9 mouse cellular contexts compared by ENCODE assay signal in genomic region chr14:28004023-28004422, GRCm38 (mm10).
DNase-seq lines count a peak whose midpoint lies in the region; ATAC-seq and TF ChIP-seq lines count a peak whose summit lies in the region.
"Had no signal": no experiment of that assay in that cellular context is flagged by ENCODE, and none has a peak within 500 bp of the region (broad histone marks: within the 10 kb centered on the region; RNA-seq: fewer than 3 reads in every experiment).

No protein-coding gene starts in this region.

- no peaks in the 10 kb centered on the region for H3K79me2 ChIP-seq in heart, adult 2 months (replicated peaks; ENCODE audit: control insufficient read depth, insufficient read depth, low read length)

- peak; percentile 62 for TF ChIP-seq CTCF in heart, adult 2 months (IDR thresholded peaks at IDR 0.05)
- TF ChIP-seq CTCF in lung, embryonic 14.5 days (IDR thresholded peaks at IDR 0.05; ENCODE audit: low read depth): peak; percentile 74
- TF ChIP-seq CTCF in cerebellum, adult 2 months (IDR thresholded peaks at IDR 0.05; ENCODE audit: borderline replicate concordance, insufficient read depth, low read depth, low read length): no peak

- intact Hi-C loops in heart, adult 2 months (cut with DNase I): loop anchor here (5.0 to 10.0 kb wide), 2 partner anchors 503 to 1091 kb away; no protein-coding TSS in a partner anchor
- intact Hi-C loops in heart, postnatal 36 days (cut with DNase I): loop anchor here (5.0 kb wide), 2 partner anchors 503 to 1083 kb away; no protein-coding TSS in a partner anchor

- DNase-seq in heart, adult 2 months: no peak
- no peak for DNase-seq in heart, postnatal 36 days
- DNase-seq in lung, embryonic 14.5 days: peak; percentile 81
- no peak for DNase-seq in lung, postnatal 25 days (ENCODE audit: low spot score)
- peak; percentile 35 for DNase-seq in adipocyte (ENCODE audit: low spot score)
- DNase-seq in kidney, postnatal 4 days: peak; percentile 37 to 52
- DNase-seq in cerebellum, adult 2 months: no peak
- DNase-seq in thymus, postnatal 0 days (ENCODE audit: low spot score): no peak

- no peak overlapping the region for H3K4me3 ChIP-seq in heart, adult 2 months
- no peak overlapping the region for H3K4me3 ChIP-seq in lung, embryonic 14.5 days (ENCODE audit: low read depth, low read length)
- no peak overlapping the region for H3K4me3 ChIP-seq in cerebellum, adult 2 months (replicated peaks; ENCODE audit: insufficient read depth, low read depth, low read length)
- H3K4me3 ChIP-seq: limb, embryonic 12.5 days had no signal

- no peaks in the 10 kb centered on the region for H3K27me3 ChIP-seq in heart, adult 2 months (ENCODE audit: control insufficient read depth, insufficient read depth, low read length)
- H3K27me3 ChIP-seq in lung, embryonic 14.5 days (ENCODE audit: insufficient read depth, low read length): no peaks in the 10 kb centered on the region
- H3K27me3 ChIP-seq in cerebellum, adult 2 months (ENCODE audit: control insufficient read depth, insufficient read depth, low read length): no peaks in the 10 kb centered on the region
- H3K27me3 ChIP-seq: limb, embryonic 12.5 days had no signal

- 31% methylated on average over 4 of the region's 4 CpGs for WGBS in heart, adult 2 months
- WGBS in lung, embryonic 14.5 days: 35% methylated on average over 4 of the region's 4 CpGs
- 57% methylated on average over 4 of the region's 4 CpGs for WGBS in cerebellum, adult 2 months

- no peak for TF ChIP-seq POLR2A in heart, adult 2 months (IDR thresholded peaks at IDR 0.05; ENCODE audit: insufficient read depth, low read depth, low read length)
- no peak for TF ChIP-seq POLR2A in cerebellum, adult 2 months (IDR thresholded peaks at IDR 0.05; ENCODE audit: borderline replicate concordance, insufficient read depth, low read length)

- no peak for TF ChIP-seq EP300 in heart, adult 2 months (IDR thresholded peaks at IDR 0.05; ENCODE audit: insufficient read depth, low read depth, low read length)

- H3K9me3 ChIP-seq in lung, embryonic 14.5 days (ENCODE audit: low read depth, low read length): no peaks in the 10 kb centered on the region
- H3K9me3 ChIP-seq: limb, embryonic 12.5 days had no signal

- no peak overlapping the region for H3K4me2 ChIP-seq in lung, embryonic 14.5 days
- H3K4me2 ChIP-seq: limb, embryonic 12.5 days had no signal

- H3K36me3 ChIP-seq in heart, adult 2 months (ENCODE audit: control insufficient read depth, insufficient read depth, low read length): no peaks in the 10 kb centered on the region
- no peaks in the 10 kb centered on the region for H3K36me3 ChIP-seq in lung, embryonic 14.5 days (ENCODE audit: insufficient read depth)
- H3K36me3 ChIP-seq: limb, embryonic 12.5 days had no signal

- peak; percentile 63; the same call in 1 of the 2 replicates for ATAC-seq in lung, embryonic 14.5 days (ENCODE audit: insufficient read depth)

- no peak overlapping the region for H3K9ac ChIP-seq in heart, adult 2 months (ENCODE audit: low read depth, low read length)
- H3K9ac ChIP-seq in lung, embryonic 14.5 days: no peak overlapping the region
- H3K9ac ChIP-seq: limb, embryonic 12.5 days had no signal

- H3K27ac ChIP-seq in heart, adult 2 months: no peak overlapping the region
- no peak overlapping the region for H3K27ac ChIP-seq in lung, embryonic 14.5 days (ENCODE audit: low read depth)
- H3K27ac ChIP-seq in cerebellum, adult 2 months (ENCODE audit: insufficient read depth, low read length): no peak overlapping the region
- H3K27ac ChIP-seq: limb, embryonic 12.5 days had no signal

- no peaks in the 10 kb centered on the region for H3K4me1 ChIP-seq in heart, adult 2 months (ENCODE audit: control insufficient read depth, insufficient read depth, low read length)
- H3K4me1 ChIP-seq in lung, embryonic 14.5 days (ENCODE audit: insufficient read depth): no peaks in the 10 kb centered on the region
- no peaks in the 10 kb centered on the region for H3K4me1 ChIP-seq in cerebellum, adult 2 months (ENCODE audit: control insufficient read depth, insufficient read depth, low read length)

Comparison
In these comparisons a context has a peak if more than half of its experiments do, and no peak if none do; other contexts are left out.
1. DNase-seq: peak in lung, embryonic 14.5 days (single experiment), adipocyte (single experiment) and kidney, postnatal 4 days (2 of 2); none in heart, adult 2 months (0 of 2), heart, postnatal 36 days (0 of 2), lung, postnatal 25 days (single experiment), cerebellum, adult 2 months (0 of 2) and thymus, postnatal 0 days (single experiment).